ENCODE assay signal across 8 mouse cellular contexts in the genomic region with DNA sequence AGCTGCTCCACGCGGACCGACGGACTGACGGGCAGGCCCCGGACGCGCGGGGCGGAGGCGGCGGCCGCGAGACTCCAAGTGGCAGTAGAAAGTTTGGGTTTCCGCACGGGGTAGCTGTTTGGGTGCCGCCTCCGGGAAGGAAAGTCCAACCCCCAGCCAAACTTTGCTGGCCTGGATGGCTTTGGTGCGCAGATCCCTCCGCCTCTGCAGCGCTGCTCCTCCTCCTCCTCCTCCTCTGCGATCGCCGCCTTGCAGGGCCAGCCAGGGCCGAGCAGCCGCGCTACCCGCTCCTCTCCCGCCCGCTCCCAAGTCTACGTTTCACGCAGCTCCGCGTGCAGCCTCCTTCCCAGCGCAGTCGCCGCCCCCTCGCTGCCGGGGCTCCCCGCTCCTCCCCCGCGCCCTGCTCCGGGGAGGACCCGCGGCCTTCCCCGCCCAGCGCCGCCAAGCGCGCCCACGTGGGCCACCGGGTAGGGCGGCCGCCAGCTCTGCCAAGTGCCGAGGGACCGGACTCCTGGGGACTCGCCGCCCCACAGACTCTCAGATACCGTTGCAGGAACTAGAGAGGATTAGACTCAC. TPM values are rescaled to one million over a fixed set of nuclear protein-coding genes. Genes with fewer than 3 reads are reported as not detected.
A peak's percentile ranks its signal among the peaks of the same experiment; 100 is the strongest.
DNase-seq lines count a peak whose midpoint lies in the region; ATAC-seq and TF ChIP-seq lines count a peak whose summit lies in the region.

Smad3 (minus strand) TSS at position 130 of the 576 bp plus-strand sequence.

- peak within 1 kb of the TSS; percentile 86 for H3K4me3 ChIP-seq in lung, postnatal 0 days (ENCODE audit: low read depth, low read length)

- 2% methylated on average over 51 of the region's 59 CpGs for WGBS in lung, postnatal 0 days

- peaks cover 4% of the 10 kb centered on the region for H3K4me1 ChIP-seq in lung, postnatal 0 days (ENCODE audit: insufficient read depth, low read depth, low read length)

- TF ChIP-seq CTCF in lung, postnatal 0 days (IDR thresholded peaks at IDR 0.05): peak; percentile 35

- H3K27me3 ChIP-seq in lung, postnatal 0 days (replicated peaks; ENCODE audit: insufficient read depth, low read length): no peaks in the 10 kb centered on the region

- ATAC-seq in frontal cortex, adult (ENCODE audit: low TSS enrichment): peak; percentile 64
- ATAC-seq in hematopoietic stem cell, adult 5-6 weeks (replicated peaks in 1 of 2; ENCODE audit: insufficient read depth in 1 of 2, low FRiP score in 2 of 2, low TSS enrichment in 1 of 2, low read depth in 1 of 2, poor library complexity in 2 of 2, severe bottlenecking in 2 of 2): peak; percentile 70 to 76
- ATAC-seq in lung, postnatal 0 days: peak; percentile 93

- no peak for TF ChIP-seq EP300 in lung, postnatal 0 days (IDR thresholded peaks at IDR 0.05)

- no peaks in the 10 kb centered on the region for H3K36me3 ChIP-seq in lung, postnatal 0 days (ENCODE audit: insufficient read depth, low read length)

- H3K9ac ChIP-seq in lung, postnatal 0 days (replicated peaks; ENCODE audit: low read depth): peak within 1 kb of the TSS; percentile 84

- no peaks in the 10 kb centered on the region for H3K9me3 ChIP-seq in lung, postnatal 0 days (ENCODE audit: low read length)

- DNase-seq in Muller cell, postnatal 12 days (ENCODE audit: inconsistent ontology term): peak; percentile 98
- DNase-seq in cerebellum, adult 9-10 months: peak; percentile 67
- DNase-seq in layer of hippocampus, postnatal 10 days (ENCODE audit: low spot score in 2 of 2): peak; percentile 80 to 86
- peak; percentile 98 for DNase-seq in lung, postnatal 0 days (ENCODE audit: low spot score)
- peak; percentile 83 for DNase-seq in ovary, postnatal 10 days (ENCODE audit: low spot score)
- DNase-seq in thymus, postnatal 0 days (ENCODE audit: low spot score): peak; percentile 86

- peak within 1 kb of the TSS; percentile 96 for H3K27ac ChIP-seq in lung, postnatal 0 days (ENCODE audit: low read length)

- H3K4me2 ChIP-seq in lung, postnatal 0 days (replicated peaks; ENCODE audit: low read depth, low read length): peak within 1 kb of the TSS; percentile 97

RNA-seq across cellular contexts. Expression of gene Smad3, which starts in this region (rescaled TPM):
- total RNA-seq in hematopoietic stem cell, adult 5-6 weeks (2017): 43.1 and 45.5 TPM in 2 replicates
- 10 to 100 TPM; 12.2 to 14.2 TPM for total RNA-seq in layer of hippocampus, postnatal 10 days (2021)
- polyA plus RNA-seq in lung, postnatal 0 days (2015; fragmentation: Nextera tagmentation; extraction: Ambion mirVana): 11.8 and 12.3 TPM in 2 replicates
- 18.5 and 21.1 TPM in 2 replicates for polyA plus RNA-seq in thymus, postnatal 0 days (2015; fragmentation: Nextera tagmentation; extraction: Ambion mirVana)

Comparison
In these comparisons a context has a peak if more than half of its experiments do, and no peak if none do; other contexts are left out.
1. Peak in every context shown above with its lines: DNase-seq, ATAC-seq, H3K4me3 ChIP-seq and H3K27ac ChIP-seq.